ENCODE assay signal across 21 mouse cellular contexts in genomic region chr17:76327371-76327770, GRCm38 (mm10).
"Had no signal": no experiment of that assay in that cellular context is flagged by ENCODE, and none has a peak within 500 bp of the region (broad histone marks: within the 10 kb centered on the region; RNA-seq: fewer than 3 reads in every experiment).

No protein-coding gene starts in this region.

- H3K9me3 ChIP-seq: liver, embryonic 13.5 days; megakaryocyte, embryonic 14.5 days; midbrain, embryonic 10.5 days; midbrain, embryonic 13.5 days; neural tube, embryonic 13.5 days; stomach, embryonic 15.5 days had no signal

- H3K4me1 ChIP-seq: liver, embryonic 13.5 days; megakaryocyte, embryonic 14.5 days; midbrain, embryonic 10.5 days; midbrain, embryonic 13.5 days; neural tube, embryonic 13.5 days; stomach, embryonic 15.5 days had no signal

- H3K9ac ChIP-seq: liver, embryonic 13.5 days; midbrain, embryonic 13.5 days; neural tube, embryonic 13.5 days; stomach, embryonic 15.5 days had no signal

- H3K36me3 ChIP-seq: liver, embryonic 13.5 days; midbrain, embryonic 10.5 days; midbrain, embryonic 13.5 days; neural tube, embryonic 13.5 days; stomach, embryonic 15.5 days had no signal

- H3K27me3 ChIP-seq: liver, embryonic 13.5 days; megakaryocyte, embryonic 14.5 days; midbrain, embryonic 13.5 days; neural tube, embryonic 13.5 days; stomach, embryonic 15.5 days had no signal

- H3K27ac ChIP-seq: kidney, postnatal 0 days; left cerebral cortex, adult 2 months; liver, embryonic 13.5 days; midbrain, embryonic 10.5 days; midbrain, embryonic 13.5 days; neural tube, embryonic 13.5 days; stomach, embryonic 15.5 days had no signal

- H3K4me3 ChIP-seq: left cerebral cortex, adult 2 months; liver, embryonic 13.5 days; megakaryocyte, embryonic 14.5 days; midbrain, embryonic 10.5 days; midbrain, embryonic 13.5 days; myocyte; neural tube, embryonic 13.5 days; stomach, embryonic 15.5 days had no signal

- DNase-seq: kidney, adult 2 months; kidney, postnatal 25 days; liver, embryonic 13.5 days; lung, adult 2 months; lung, postnatal 36 days; right cerebral cortex, adult 18-20 months; right cerebral cortex, postnatal 14 days; right cerebral cortex, postnatal 4 days; thymus, adult 18-20 months; thymus, postnatal 36 days had no signal

- ATAC-seq: intestine, postnatal 0 days; lung, postnatal 0 days; midbrain, embryonic 13.5 days; midbrain, embryonic 16.5 days had no signal

- H3K4me2 ChIP-seq: liver, embryonic 13.5 days; midbrain, embryonic 13.5 days; neural tube, embryonic 13.5 days; stomach, embryonic 15.5 days had no signal
